Mouse (Mus musculus) lung, adult 10 weeks (tissue): ENCODE data around the gene Adipor1. TPM values are rescaled to one million over a fixed set of nuclear protein-coding genes. Genes with fewer than 3 reads are reported as not detected.

ENCODE experiments used
- polyA plus RNA-seq: library from polyadenylated mRNA; stranded (reverse); fragments of 350-450 nt; fragmentation: Illumina TruSeq; extraction: RNeasy Lipid Tissue Mini Kit (QIAGEN cat#74804); gene quantifications from one replicate; pipeline ENCODE4 v1.2.3, GENCODE M21; 2014; ENCODE audit warnings: low read depth, low replicate concordance; ENCODE audit not compliant: insufficient read depth

Adipor1 gene
- polyA plus RNA-seq, result 80.1 TPM

DNA sequence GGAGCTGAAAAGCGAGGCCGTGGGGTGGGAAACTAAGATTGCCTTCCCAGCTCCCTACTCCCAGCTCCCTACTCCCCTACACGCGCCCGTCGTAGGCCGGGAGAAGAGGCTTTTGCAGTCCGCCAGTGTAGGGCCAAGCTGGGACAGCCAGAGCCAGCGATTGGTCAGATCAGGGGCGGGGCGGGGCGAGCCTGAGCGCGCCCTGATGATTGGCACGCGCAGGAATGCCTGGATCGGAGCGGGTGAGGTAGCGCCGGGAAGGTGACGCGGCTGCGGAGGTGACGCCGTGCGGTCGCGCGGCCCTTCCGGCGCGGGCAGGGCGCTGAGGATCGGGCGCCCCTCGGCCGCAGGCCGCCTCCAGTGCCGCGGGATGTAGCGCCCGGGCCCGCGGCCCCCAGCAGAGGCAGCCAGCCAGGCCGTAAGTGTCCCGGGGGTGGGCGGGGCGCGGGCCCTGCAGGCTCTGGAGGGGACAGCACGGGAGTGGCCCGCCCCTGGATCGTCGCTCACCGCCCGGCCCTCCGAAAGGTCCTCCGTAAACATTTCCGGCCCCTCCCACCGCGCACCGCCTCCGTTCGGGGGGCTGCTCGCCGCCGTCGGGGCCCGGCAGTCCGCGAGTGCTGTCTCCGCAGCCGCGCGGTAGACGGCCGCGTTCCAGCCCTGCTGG lies at the start of gene Adipor1:
Adipor1 (plus strand) TSS at position 211 of the 664 bp plus-strand sequence.

DNA sequence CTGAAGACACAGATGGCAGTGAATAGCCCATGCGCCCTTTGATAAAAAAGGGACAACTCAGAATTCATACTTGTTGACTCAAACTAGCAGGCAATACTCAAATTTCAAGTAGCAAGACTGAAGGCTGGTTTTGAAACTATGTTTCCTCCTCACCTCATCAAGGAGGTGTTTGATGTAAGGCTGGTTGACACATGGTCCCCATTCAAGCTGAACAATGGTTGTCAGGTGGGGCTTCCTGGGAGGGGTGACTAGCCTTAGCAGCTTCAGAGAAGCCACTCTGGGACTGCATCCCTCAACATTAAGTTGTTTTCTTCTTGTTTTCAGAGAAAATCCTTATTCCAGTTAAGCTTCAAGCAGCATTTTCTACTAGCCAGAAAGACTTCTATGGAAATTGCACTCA lies 29.5 kb upstream of the Adipor1 start, which contains the start of gene 4933406M09Rik:
4933406M09Rik (plus strand) TSS at position 275 of the 400 bp plus-strand sequence.

DNA sequence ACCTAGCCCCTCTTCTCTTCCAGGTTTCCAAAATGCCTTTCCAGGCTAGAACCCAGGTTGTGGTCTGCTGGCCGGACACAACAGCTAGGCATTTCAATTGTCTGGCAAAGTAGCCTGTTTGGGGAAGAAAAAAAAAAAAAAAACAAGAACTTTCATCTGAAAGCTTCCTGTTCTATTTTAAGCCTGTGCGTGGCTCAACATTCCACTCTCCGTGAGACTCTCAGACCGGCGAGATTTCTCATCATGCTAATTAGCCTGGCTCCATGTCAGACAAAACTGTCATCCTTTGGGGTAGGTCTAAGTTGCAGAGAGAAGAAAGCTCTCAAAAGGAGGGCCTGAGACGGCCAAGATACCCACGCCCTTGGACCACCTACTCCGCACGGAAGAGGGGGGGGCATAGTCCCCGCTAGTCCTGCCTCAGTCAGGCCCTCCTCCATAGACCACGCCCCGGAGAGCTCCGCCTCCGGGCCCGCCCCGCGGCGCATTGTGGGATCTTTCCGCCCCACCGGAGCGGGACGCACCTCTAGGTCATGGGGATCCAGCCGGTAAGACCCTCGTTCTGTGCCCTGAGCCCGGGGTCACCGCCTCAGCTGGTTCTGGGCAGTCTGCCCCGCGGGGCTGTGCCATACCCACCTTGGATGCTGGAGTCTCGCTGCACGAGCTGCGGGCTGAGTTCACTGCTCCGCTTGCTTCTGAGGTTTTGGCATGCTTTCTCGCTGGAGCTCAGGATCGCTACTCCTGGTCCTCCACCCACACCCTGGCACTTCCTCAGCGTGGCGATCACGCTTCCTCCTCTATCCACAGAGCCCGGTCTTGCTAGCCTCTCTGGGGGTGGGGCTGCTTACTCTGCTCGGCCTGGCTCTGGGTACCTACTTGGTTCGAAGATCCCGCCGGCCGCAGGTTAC lies 9.4 kb upstream of the Adipor1 start, which contains the start of gene Cyb5r1:
Cyb5r1 (plus strand) TSS at position 51 of the 905 bp plus-strand sequence.

DNA sequence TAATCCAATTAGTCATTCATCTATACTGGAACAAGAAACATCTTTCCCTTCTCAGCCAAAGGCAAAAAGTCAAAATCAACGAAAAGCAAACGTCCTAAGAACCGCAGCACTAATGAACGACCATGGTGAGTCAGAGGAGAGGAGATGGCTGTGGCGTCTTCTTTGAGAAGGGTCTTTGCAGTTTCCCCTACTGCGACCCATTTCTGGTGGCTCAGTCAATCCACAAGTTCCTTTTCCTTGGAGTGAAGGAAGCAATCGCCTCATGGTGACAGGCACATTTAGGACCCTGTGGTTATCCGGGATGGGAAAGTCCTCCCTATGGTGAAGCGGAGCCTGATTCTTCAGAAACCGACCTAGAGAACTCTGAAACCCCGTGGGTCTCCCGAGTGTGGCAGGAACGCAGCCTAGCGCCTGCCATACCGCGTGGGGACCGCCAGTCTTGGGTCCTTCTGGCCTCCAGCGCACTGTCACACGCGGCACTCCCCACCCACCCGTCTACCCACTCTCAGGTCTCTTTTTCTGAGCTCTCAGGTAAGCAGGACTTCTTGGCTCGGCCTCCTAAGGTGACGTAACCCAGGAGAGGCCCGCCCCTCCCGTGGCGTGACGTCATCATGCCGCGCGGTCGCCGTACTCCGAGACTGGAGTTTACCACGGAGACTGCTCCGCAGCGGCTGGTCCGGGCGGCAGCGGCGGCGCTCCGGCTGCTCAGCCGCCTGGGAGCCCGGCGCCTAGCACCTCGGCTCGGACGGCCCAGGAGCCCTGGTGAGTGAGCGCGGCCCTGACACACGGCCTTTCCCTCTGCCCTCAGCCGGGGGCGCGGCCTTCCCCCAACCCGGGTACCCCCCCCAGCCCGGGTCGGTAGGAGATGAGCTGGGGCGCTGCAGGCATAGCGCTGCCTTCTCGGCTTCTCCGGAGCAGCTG lies 40.0 kb downstream of the Adipor1 start, which contains the start of gene Klhl12:
Klhl12 (plus strand) TSS at position 628 of the 921 bp plus-strand sequence.

Other genes with a start within 250 kb of the Adipor1 start
- gene Chil1, start 233.2 kb upstream of the Adipor1 start, polyA plus RNA-seq, result 994 TPM
- not detected for gene Mybph, start 221.9 kb upstream of the Adipor1 start, polyA plus RNA-seq
- 2.0 TPM for gene Adora1, start 179.9 kb upstream of the Adipor1 start, polyA plus RNA-seq
- gene Myog, start 125.4 kb upstream of the Adipor1 start, polyA plus RNA-seq, result not detected
- gene Ppfia4, start 82.5 kb upstream of the Adipor1 start, polyA plus RNA-seq, result 3.9 TPM
- gene Tmem183a, start 53.4 kb upstream of the Adipor1 start, polyA plus RNA-seq, result 24.8 TPM
- not detected for gene 4933406M09Rik, start 29.4 kb upstream of the Adipor1 start, polyA plus RNA-seq
- gene Cyb5r1, start 9.8 kb upstream of the Adipor1 start, polyA plus RNA-seq, result 28.0 TPM
- 9.2 TPM for gene Klhl12, start 40.2 kb downstream of the Adipor1 start, polyA plus RNA-seq
- gene Rabif, start 79.3 kb downstream of the Adipor1 start, polyA plus RNA-seq, result 11.9 TPM
- not detected for gene Mgat4e, start 134.3 kb downstream of the Adipor1 start, polyA plus RNA-seq
- 6.1 TPM for gene Kdm5b, start 144.8 kb downstream of the Adipor1 start, polyA plus RNA-seq
- 0.04 TPM for gene Syt2, start 231.3 kb downstream of the Adipor1 start, polyA plus RNA-seq